Mouse (Mus musculus): ENCODE measurements around the gene Pafah1b2. TPM values are rescaled to one million over a fixed set of nuclear protein-coding genes. Genes with fewer than 3 reads are reported as not detected.
A peak's percentile ranks its signal among the peaks of the same experiment; 100 is the strongest.

Pafah1b2 gene
- polyA plus RNA-seq, 1 experiment from 2014 or later = 218 TPM

- H3K27ac ChIP-seq = no peak overlapping the region
- 0 out of 2 replicates have a peak, but pooled peaks cover 2% of the 10 kb centered on the region for H3K27me3 ChIP-seq
- no peak overlapping the region; the same call in 1 of the 2 replicates for H3K9ac ChIP-seq
- peak; percentile 42; the same call in 1 of the 2 replicates for ATAC-seq (ENCODE audit: low FRiP score, low read depth)
- H3K9me3 ChIP-seq = no peaks in the 10 kb centered on the region
- H3K4me2 ChIP-seq (replicated peaks) = no peak overlapping the region
- H3K4me1 ChIP-seq = peaks cover 26% of the 10 kb centered on the region
- WGBS = 66% methylated on average over 11 of the region's 11 CpGs
- H3K36me3 ChIP-seq = peaks cover 39% of the 10 kb centered on the region
- H3K4me3 ChIP-seq = no peak overlapping the region
Measured at GRCm38 (mm10) chr9:45932571-45933415, 79.7 kb downstream of the Pafah1b2 start.

DNA sequence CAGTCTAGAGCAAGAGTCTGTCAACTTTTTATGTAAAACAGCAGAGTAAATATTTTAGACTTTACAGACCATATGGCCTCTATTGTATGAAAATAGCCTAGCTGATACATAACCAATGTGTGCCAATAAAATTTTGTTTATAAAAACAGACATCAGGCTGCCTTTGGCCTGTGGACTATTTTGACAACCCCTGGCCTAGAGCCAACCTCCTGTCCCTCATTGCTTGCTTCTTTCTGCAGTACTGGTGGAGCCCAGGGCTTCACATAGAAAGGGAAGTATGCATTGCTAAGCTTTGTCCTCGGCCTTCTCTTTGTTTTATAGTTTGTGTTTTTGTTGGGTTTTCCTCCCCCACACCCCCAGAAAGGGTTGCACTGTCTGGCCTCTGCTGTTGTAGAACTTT lies 80.5 kb downstream of the Pafah1b2 start:
- Histone ChIP-seq H3K4me2 (replicated peaks) (no peak overlapping the region), H3K9ac (no peak overlapping the region), H3K27me3 (0 out of 2 replicates have a peak, but pooled peaks cover 2% of the 10 kb centered on the region), H3K4me1 (peaks cover 26% of the 10 kb centered on the region), H3K27ac (no peak overlapping the region), H3K36me3 (peaks cover 47% of the 10 kb centered on the region), H3K4me3 (no peak overlapping the region), H3K9me3 (no peaks in the 10 kb centered on the region)
- ATAC-seq (ENCODE audit: low FRiP score, low read depth) = no peak
- 50% methylated on average over 1 of the region's 1 CpGs for WGBS

GRCm38 (mm10) chr9:45929285-45929684 lies 83.2 kb downstream of the Pafah1b2 start:
- Histone ChIP-seq H3K9me3 (no peaks in the 10 kb centered on the region), H3K36me3 (peaks cover 70% of the 10 kb centered on the region), H3K9ac (no peak overlapping the region), H3K4me3 (no peak overlapping the region), H3K4me1 (peaks cover 9% of the 10 kb centered on the region), H3K27ac (no peak overlapping the region), H3K27me3 (no peaks in the 10 kb centered on the region), H3K4me2 (replicated peaks) (no peak overlapping the region)
- WGBS = 80% methylated on average over 5 of the region's 5 CpGs
- no peak for ATAC-seq (ENCODE audit: low FRiP score, low read depth)

- ATAC-seq (ENCODE audit: low FRiP score, low read depth) = no peak
- H3K4me3 ChIP-seq = no peak overlapping the region
- no peak overlapping the region for H3K9ac ChIP-seq
- H3K27ac ChIP-seq = no peak overlapping the region
- no peaks in the 10 kb centered on the region for H3K9me3 ChIP-seq
- 76% methylated on average over 1 of the region's 1 CpGs for WGBS
- H3K4me1 ChIP-seq = no peaks in the 10 kb centered on the region
- no peaks in the 10 kb centered on the region for H3K27me3 ChIP-seq
- H3K4me2 ChIP-seq (replicated peaks) = no peak overlapping the region
- peaks cover 88% of the 10 kb centered on the region for H3K36me3 ChIP-seq
Measured at GRCm38 (mm10) chr9:45919895-45920294, 92.6 kb downstream of the Pafah1b2 start.

DNA sequence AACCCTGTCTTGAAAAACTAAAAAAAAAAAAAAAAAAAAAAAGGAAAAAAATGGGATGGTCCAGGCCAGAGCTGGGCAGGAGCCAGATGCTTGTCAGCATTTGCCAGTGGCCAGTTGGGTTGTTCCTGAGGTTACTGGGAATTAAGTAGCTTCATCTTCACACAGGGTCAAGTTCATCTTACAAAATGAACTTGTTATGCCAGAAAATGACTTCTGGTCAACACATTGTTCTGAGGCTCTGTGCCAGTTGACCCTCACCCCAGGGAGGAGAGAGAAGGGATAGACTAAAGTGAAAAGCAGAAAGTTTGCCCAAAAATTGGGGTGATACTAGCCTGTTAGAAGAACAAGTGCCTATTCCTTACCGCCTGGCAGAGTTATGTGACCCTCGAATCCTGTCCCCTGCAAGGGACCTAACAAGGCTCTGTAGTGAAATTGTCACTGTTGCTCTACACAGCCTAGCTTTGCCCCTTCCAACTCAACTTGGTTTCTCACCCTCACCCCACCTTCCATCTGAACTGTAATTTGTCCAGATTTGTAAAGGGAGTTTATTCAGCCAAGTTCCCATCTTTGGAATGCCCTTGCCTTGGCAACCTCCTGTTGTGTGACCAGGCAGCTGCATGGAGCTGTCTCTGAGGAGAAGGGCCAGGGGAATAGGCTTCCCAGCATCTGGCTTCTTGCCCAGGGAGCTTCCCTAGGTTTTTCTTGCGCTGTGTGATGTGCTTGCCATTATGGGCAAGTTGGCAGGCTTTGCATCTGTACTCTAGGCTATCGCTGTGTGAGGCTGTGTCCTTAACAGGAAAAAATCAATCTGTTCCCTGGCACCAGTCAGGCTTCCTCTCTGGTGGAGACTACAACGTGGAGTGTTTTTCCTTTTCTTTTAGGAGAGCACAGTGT lies 95.2 kb downstream of the Pafah1b2 start:
- H3K4me2 ChIP-seq (replicated peaks) = no peak overlapping the region
- no peak overlapping the region for H3K4me3 ChIP-seq
- no peak overlapping the region for H3K9ac ChIP-seq
- 91% methylated on average over 5 of the region's 5 CpGs for WGBS
- H3K27ac ChIP-seq = no peak overlapping the region
- no peaks in the 10 kb centered on the region for H3K4me1 ChIP-seq
- no peak for ATAC-seq (ENCODE audit: low FRiP score, low read depth)
- H3K36me3 ChIP-seq = peaks cover 94% of the 10 kb centered on the region
- no peaks in the 10 kb centered on the region for H3K9me3 ChIP-seq
- no peaks in the 10 kb centered on the region for H3K27me3 ChIP-seq

GRCm38 (mm10) chr9:45915659-45916058 lies 96.8 kb downstream of the Pafah1b2 start:
- H3K4me3 ChIP-seq = no peak overlapping the region
- H3K27ac ChIP-seq = no peak overlapping the region
- ATAC-seq (ENCODE audit: low FRiP score, low read depth) = no peak
- H3K9ac ChIP-seq = no peak overlapping the region
- H3K27me3 ChIP-seq = no peaks in the 10 kb centered on the region
- no peaks in the 10 kb centered on the region for H3K4me1 ChIP-seq
- H3K9me3 ChIP-seq = no peaks in the 10 kb centered on the region
- WGBS = 90% methylated on average over 2 of the region's 2 CpGs
- no peak overlapping the region for H3K4me2 ChIP-seq (replicated peaks)
- H3K36me3 ChIP-seq = peaks cover 96% of the 10 kb centered on the region

Small RNA genes lying within 50 kb of the gene (microRNA-seq; reads per million reads assigned to microRNA genes)
- gene Mir7087 = not detected

Other genes with a start within 250 kb of the Pafah1b2 start
- gene Cep164, start 184.0 kb downstream of the Pafah1b2 start, polyA plus RNA-seq (2015; fragmentation: Nextera tagmentation; extraction: Ambion mirVana) = 31.6 and 37.7 TPM in 2 replicates
- gene Bace1, start 174.1 kb downstream of the Pafah1b2 start, polyA plus RNA-seq (2015; fragmentation: Nextera tagmentation; extraction: Ambion mirVana) = 33.9 and 36.0 TPM in 2 replicates
- 21.8 and 23.5 TPM in 2 replicates for gene Pcsk7, start 106.2 kb downstream of the Pafah1b2 start, polyA plus RNA-seq (2015; fragmentation: Nextera tagmentation; extraction: Ambion mirVana)
- 66.7 and 70.6 TPM in 2 replicates for gene Rnf214, start 105.8 kb downstream of the Pafah1b2 start, polyA plus RNA-seq (2015; fragmentation: Nextera tagmentation; extraction: Ambion mirVana)
- gene Tagln, start 76.6 kb downstream of the Pafah1b2 start, polyA plus RNA-seq (2015; fragmentation: Nextera tagmentation; extraction: Ambion mirVana) = 17.3 and 19.1 TPM in 2 replicates
- 40.0 and 40.2 TPM in 2 replicates for gene Sidt2, start 57.4 kb downstream of the Pafah1b2 start, polyA plus RNA-seq (2015; fragmentation: Nextera tagmentation; extraction: Ambion mirVana)
- gene Sik3, start 130 bp upstream of the Pafah1b2 start, polyA plus RNA-seq (2015; fragmentation: Nextera tagmentation; extraction: Ambion mirVana) = 8.2 and 9.4 TPM in 2 replicates
- 2.8 and 9.9 TPM in 2 replicates for gene Apoa1, start 215.9 kb upstream of the Pafah1b2 start, polyA plus RNA-seq (2015; fragmentation: Nextera tagmentation; extraction: Ambion mirVana)
- not detected in 2 replicates for gene Apoc3, start 222.9 kb upstream of the Pafah1b2 start, polyA plus RNA-seq (2015; fragmentation: Nextera tagmentation; extraction: Ambion mirVana)
- 0.38 and 1.9 TPM in 2 replicates for gene Apoa4, start 228.0 kb upstream of the Pafah1b2 start, polyA plus RNA-seq (2015; fragmentation: Nextera tagmentation; extraction: Ambion mirVana)

Measured in limb, embryonic 13.5 days (tissue).